Mouse (Mus musculus): Measurements from ENCODE around the gene Dnaja2. TPM values are rescaled to one million over a fixed set of nuclear protein-coding genes. Genes with fewer than 3 reads are reported as not detected.

Dnaja2 gene
- polyA plus RNA-seq, 1 experiment from 2014 or later, result 154 TPM

GRCm38 (mm10) chr8:85500955-85501685 is 54.0 kb downstream of the Dnaja2 start:
- no peak overlapping the region for H3K4me3 ChIP-seq
- 72% methylated on average over 11 of the region's 11 CpGs for WGBS
- H3K36me3 ChIP-seq, result no peaks in the 10 kb centered on the region
- ATAC-seq (ENCODE audit: insufficient number of reproducible peaks, low FRiP score), result 0 out of 2 replicates have a peak, but pooled peaks have one; percentile 36
- H3K27me3 ChIP-seq (replicated peaks), result no peaks in the 10 kb centered on the region
- no peaks in the 10 kb centered on the region for H3K9me3 ChIP-seq (replicated peaks)
- no peak overlapping the region for H3K27ac ChIP-seq (ENCODE audit: poor library complexity, severe bottlenecking)
- H3K9ac ChIP-seq, result no peak overlapping the region
- no peak overlapping the region for H3K4me2 ChIP-seq
- peaks cover 12% of the 10 kb centered on the region for H3K4me1 ChIP-seq (replicated peaks)

- ATAC-seq (ENCODE audit: insufficient number of reproducible peaks, low FRiP score), result no peak
- H3K27ac ChIP-seq (ENCODE audit: poor library complexity, severe bottlenecking), result no peak overlapping the region
- no peak overlapping the region for H3K9ac ChIP-seq
- no peaks in the 10 kb centered on the region for H3K27me3 ChIP-seq (replicated peaks)
- H3K4me1 ChIP-seq (replicated peaks), result peaks cover 12% of the 10 kb centered on the region
- H3K4me3 ChIP-seq, result no peak overlapping the region
- 76% methylated on average over 10 of the region's 10 CpGs for WGBS
- no peak overlapping the region for H3K4me2 ChIP-seq
- no peaks in the 10 kb centered on the region for H3K9me3 ChIP-seq (replicated peaks)
- H3K36me3 ChIP-seq, result no peaks in the 10 kb centered on the region
Measured at GRCm38 (mm10) chr8:85500460-85500859, 54.7 kb downstream of the Dnaja2 start.

- 45% methylated on average over 2 of the region's 2 CpGs for WGBS
- Histone ChIP-seq H3K27ac (ENCODE audit: poor library complexity, severe bottlenecking) (no peak overlapping the region), H3K4me1 (replicated peaks) (peaks cover 12% of the 10 kb centered on the region), H3K36me3 (no peaks in the 10 kb centered on the region), H3K9ac (no peak overlapping the region), H3K4me2 (no peak overlapping the region), H3K4me3 (no peak overlapping the region), H3K9me3 (replicated peaks) (no peaks in the 10 kb centered on the region), H3K27me3 (replicated peaks) (peaks cover 7% of the 10 kb centered on the region; the same call in 1 of the 2 replicates)
- ATAC-seq (ENCODE audit: insufficient number of reproducible peaks, low FRiP score), result no peak
Measured at GRCm38 (mm10) chr8:85498577-85498976, 56.6 kb downstream of the Dnaja2 start.

- no peak overlapping the region for H3K4me3 ChIP-seq
- H3K27ac ChIP-seq (ENCODE audit: poor library complexity, severe bottlenecking), result no peak overlapping the region
- peaks cover 9% of the 10 kb centered on the region; the same call in 1 of the 2 replicates for H3K27me3 ChIP-seq (replicated peaks)
- peaks cover 22% of the 10 kb centered on the region for H3K4me1 ChIP-seq (replicated peaks)
- no peaks in the 10 kb centered on the region for H3K36me3 ChIP-seq
- ATAC-seq (ENCODE audit: insufficient number of reproducible peaks, low FRiP score), result no peak
- WGBS, result 91% methylated on average over 4 of the region's 4 CpGs
- H3K9me3 ChIP-seq (replicated peaks), result no peaks in the 10 kb centered on the region
- no peak overlapping the region for H3K4me2 ChIP-seq
- no peak overlapping the region for H3K9ac ChIP-seq
Measured at GRCm38 (mm10) chr8:85496778-85497177, 58.4 kb downstream of the Dnaja2 start.

- H3K27ac ChIP-seq (ENCODE audit: poor library complexity, severe bottlenecking), result no peak overlapping the region
- no peak overlapping the region for H3K4me2 ChIP-seq
- no peaks in the 10 kb centered on the region for H3K36me3 ChIP-seq
- ATAC-seq (ENCODE audit: insufficient number of reproducible peaks, low FRiP score), result no peak
- 61% methylated on average over 5 of the region's 5 CpGs for WGBS
- peaks cover 9% of the 10 kb centered on the region; the same call in 1 of the 2 replicates for H3K27me3 ChIP-seq (replicated peaks)
- H3K4me1 ChIP-seq (replicated peaks), result peaks cover 18% of the 10 kb centered on the region
- H3K9ac ChIP-seq, result no peak overlapping the region
- no peak overlapping the region for H3K4me3 ChIP-seq
- no peaks in the 10 kb centered on the region for H3K9me3 ChIP-seq (replicated peaks)
Measured at GRCm38 (mm10) chr8:85496125-85496524, 59.0 kb downstream of the Dnaja2 start.

GRCm38 (mm10) chr8:85492940-85493931 is 61.9 kb downstream of the Dnaja2 start:
- H3K27ac ChIP-seq (ENCODE audit: poor library complexity, severe bottlenecking), result no peak overlapping the region
- 9% methylated on average over 47 of the region's 49 CpGs for WGBS

GRCm38 (mm10) chr8:85492125-85492875 is 62.8 kb downstream of the Dnaja2 start, which contains the start of gene Gpt2:
TSS of gene Gpt2 (plus strand) at chr8:85492576.
- H3K27ac ChIP-seq (ENCODE audit: poor library complexity, severe bottlenecking), result no peak within 1 kb of the TSS
- no peaks in the 10 kb centered on the region for H3K9me3 ChIP-seq (replicated peaks)
- peaks cover 9% of the 10 kb centered on the region; the same call in 1 of the 2 replicates for H3K27me3 ChIP-seq (replicated peaks)
- H3K9ac ChIP-seq, result peak within 1 kb of the TSS; percentile 83
- H3K36me3 ChIP-seq, result no peaks in the 10 kb centered on the region
- peak within 1 kb of the TSS; percentile 100 for H3K4me2 ChIP-seq
- under 1% methylated on average over 41 of the region's 41 CpGs for WGBS
- H3K4me1 ChIP-seq (replicated peaks), result peaks cover 10% of the 10 kb centered on the region
- H3K4me3 ChIP-seq, result peak within 1 kb of the TSS; percentile 82
- peak; percentile 97 for ATAC-seq (ENCODE audit: insufficient number of reproducible peaks, low FRiP score)

More at GRCm38 (mm10) chr8:85492940-85493931, 61.9 kb downstream of the Dnaja2 start:
- H3K36me3 ChIP-seq, result no peaks in the 10 kb centered on the region
- H3K9me3 ChIP-seq (replicated peaks), result no peaks in the 10 kb centered on the region
- H3K9ac ChIP-seq, result peak overlapping the region; percentile 83
- peaks cover 9% of the 10 kb centered on the region; the same call in 1 of the 2 replicates for H3K27me3 ChIP-seq (replicated peaks)
- peak; percentile 36; the same call in 1 of the 2 replicates for ATAC-seq (ENCODE audit: insufficient number of reproducible peaks, low FRiP score)
- peak overlapping the region; percentile 100 for H3K4me2 ChIP-seq
- peak overlapping the region; percentile 82 for H3K4me3 ChIP-seq
- H3K4me1 ChIP-seq (replicated peaks), result peaks cover 10% of the 10 kb centered on the region

GRCm38 (mm10) chr8:85489546-85489945 is 65.6 kb downstream of the Dnaja2 start:
- no peaks in the 10 kb centered on the region for H3K9me3 ChIP-seq (replicated peaks)
- no peaks in the 10 kb centered on the region for H3K36me3 ChIP-seq
- no peak overlapping the region for H3K4me2 ChIP-seq
- no peak for ATAC-seq (ENCODE audit: insufficient number of reproducible peaks, low FRiP score)
- H3K27ac ChIP-seq (ENCODE audit: poor library complexity, severe bottlenecking), result no peak overlapping the region
- no peak overlapping the region for H3K9ac ChIP-seq
- 90% methylated on average over 8 of the region's 8 CpGs for WGBS
- H3K4me3 ChIP-seq, result no peak overlapping the region
- peaks cover 9% of the 10 kb centered on the region; the same call in 1 of the 2 replicates for H3K27me3 ChIP-seq (replicated peaks)
- H3K4me1 ChIP-seq (replicated peaks), result peaks cover 10% of the 10 kb centered on the region

GRCm38 (mm10) chr8:85488631-85489030 is 66.5 kb downstream of the Dnaja2 start:
- no peak for ATAC-seq (ENCODE audit: insufficient number of reproducible peaks, low FRiP score)
- Histone ChIP-seq H3K9ac (no peak overlapping the region), H3K4me3 (no peak overlapping the region), H3K4me1 (replicated peaks) (peaks cover 10% of the 10 kb centered on the region), H3K27ac (ENCODE audit: poor library complexity, severe bottlenecking) (no peak overlapping the region), H3K27me3 (replicated peaks) (peaks cover 3% of the 10 kb centered on the region; the same call in 1 of the 2 replicates), H3K36me3 (no peaks in the 10 kb centered on the region), H3K4me2 (no peak overlapping the region), H3K9me3 (replicated peaks) (no peaks in the 10 kb centered on the region)

GRCm38 (mm10) chr8:85487906-85488620 is 67.1 kb downstream of the Dnaja2 start:
- no peak overlapping the region for H3K27ac ChIP-seq (ENCODE audit: poor library complexity, severe bottlenecking)
- peaks cover 4% of the 10 kb centered on the region for H3K4me1 ChIP-seq (replicated peaks)
- no peaks in the 10 kb centered on the region for H3K27me3 ChIP-seq (replicated peaks)
- no peak overlapping the region for H3K4me2 ChIP-seq
- 80% methylated on average over 20 of the region's 20 CpGs for WGBS
- no peak for ATAC-seq (ENCODE audit: insufficient number of reproducible peaks, low FRiP score)
- H3K9me3 ChIP-seq (replicated peaks), result no peaks in the 10 kb centered on the region
- H3K36me3 ChIP-seq, result no peaks in the 10 kb centered on the region
- no peak overlapping the region for H3K9ac ChIP-seq
- no peak overlapping the region for H3K4me3 ChIP-seq
